Mouse (Mus musculus) stomach, embryonic 14.5 days (tissue): Measurements from ENCODE around the gene Zcchc12. TPM values are rescaled to one million over a fixed set of nuclear protein-coding genes. Genes with fewer than 3 reads are reported as not detected.
A peak's percentile ranks its signal among the peaks of the same experiment; 100 is the strongest.

Source experiments
- ATAC-seq: fragments of 200-750 bp; cut with Nextera tagmentation; 2 replicates; pipeline ENCODE4 v1.8.0; 2017; ENCODE audit warnings: low read depth, moderate TSS enrichment; ENCODE audit not compliant: insufficient number of reproducible peaks, insufficient read depth, low FRiP score
- H3K27ac ChIP-seq: fragments of 300-500 bp; sonication (generic); 2 replicates; pipeline ENCODE4 v1.5.1; 2014; ENCODE audit warnings: mild to moderate bottlenecking, low read length, moderate library complexity, mixed read lengths
- H3K27me3 ChIP-seq: fragments of 300-500 bp; sonication (generic); 2 replicates; pipeline ENCODE4 v1.6.1; 2014; ENCODE audit warnings: low read length, control low read depth, mixed read lengths; ENCODE audit not compliant: control insufficient read depth, insufficient read depth
- H3K36me3 ChIP-seq: fragments of 300-500 bp; sonication (generic); 2 replicates; pipeline ENCODE4 v1.6.1; 2014; ENCODE audit warnings: mild to moderate bottlenecking, control low read depth, low read length, moderate library complexity, mixed read lengths; ENCODE audit not compliant: control insufficient read depth, insufficient read depth
- H3K4me1 ChIP-seq: fragments of 300-500 bp; sonication (generic); 2 replicates; pipeline ENCODE4 v1.6.1; 2014; ENCODE audit warnings: low read length, control low read depth, mixed read lengths; ENCODE audit not compliant: control insufficient read depth, insufficient read depth
- H3K4me2 ChIP-seq: fragments of 300-500 bp; sonication (generic); replicated peaks from 2 replicates; pipeline ENCODE4 v1.6.1; 2014; ENCODE audit warnings: low read depth, low read length, control low read depth
- H3K4me3 ChIP-seq: fragments of 300-500 bp; sonication (generic); 2 replicates; pipeline ENCODE4 v1.5.1; 2014; ENCODE audit warnings: low read depth, low read length, control low read depth
- H3K9ac ChIP-seq: fragments of 300-500 bp; sonication (generic); replicated peaks from 2 replicates; pipeline ENCODE4 v1.6.1; 2014; ENCODE audit warnings: low read depth, mild to moderate bottlenecking, control low read depth, low read length, moderate library complexity, mixed read lengths
- H3K9me3 ChIP-seq: fragments of 300-500 bp; sonication (generic); 2 replicates; pipeline ENCODE4 v1.6.1; 2016; ENCODE audit warnings: low read depth, low read length, control low read depth; ENCODE audit not compliant: control insufficient read depth
- WGBS: fragments of 180-500 bp; shearing (Covaris S2); extraction: QIAGEN DNeasy Blood & Tissue Kit; methylation state at CpG from one replicate; pipeline ENCODE4 v1.1.7; 2014; 5-methylcytosine and 5-hydroxymethylcytosine counted together
- polyA plus RNA-seq: library from polyadenylated mRNA; unstranded; fragments of >200 nt; fragmentation: Nextera tagmentation; extraction: Ambion mirVana; gene quantifications from 2 replicates; pipeline ENCODE4 v1.2.1, GENCODE M21; 2014

The Zcchc12 gene
- 21.7 and 26.4 TPM in 2 replicates for polyA plus RNA-seq

- no peaks in the 10 kb centered on the region for H3K9me3 ChIP-seq
- peak within 1 kb of the TSS; percentile 37 for H3K4me2 ChIP-seq
- H3K4me1 ChIP-seq, result no peaks in the 10 kb centered on the region
- H3K36me3 ChIP-seq, result no peaks in the 10 kb centered on the region
- H3K27ac ChIP-seq, result no peak within 1 kb of the TSS
- peak; percentile 67; the same call in 1 of the 2 replicates for ATAC-seq
- H3K4me3 ChIP-seq, result peak within 1 kb of the TSS; percentile 13; the same call in 1 of the 2 replicates
- WGBS, result 26% methylated on average over 28 of the region's 28 CpGs
- H3K27me3 ChIP-seq, result no peaks in the 10 kb centered on the region
- no peak within 1 kb of the TSS for H3K9ac ChIP-seq
Measured at GRCm38 (mm10) chrX:36195736-36196525, at the start of gene Zcchc12. Gene Zcchc12 (plus strand): TSS chrX:36195904.

GRCm38 (mm10) chrX:36146746-36147145 is 49.0 kb upstream of the Zcchc12 start:
- no peaks in the 10 kb centered on the region for H3K36me3 ChIP-seq
- H3K27me3 ChIP-seq, result no peaks in the 10 kb centered on the region
- no peak overlapping the region for H3K4me2 ChIP-seq
- no peak overlapping the region for H3K4me3 ChIP-seq
- H3K4me1 ChIP-seq, result no peaks in the 10 kb centered on the region
- WGBS, result 60% methylated on average over 4 of the region's 4 CpGs
- H3K9ac ChIP-seq, result no peak overlapping the region
- no peaks in the 10 kb centered on the region for H3K9me3 ChIP-seq
- H3K27ac ChIP-seq, result no peak overlapping the region
- ATAC-seq, result no peak

GRCm38 (mm10) chrX:36150100-36150499 is 45.6 kb upstream of the Zcchc12 start:
- Histone ChIP-seq H3K4me3 (no peak overlapping the region), H3K9ac (no peak overlapping the region), H3K27ac (no peak overlapping the region), H3K4me1 (no peaks in the 10 kb centered on the region), H3K4me2 (no peak overlapping the region), H3K27me3 (no peaks in the 10 kb centered on the region), H3K9me3 (no peaks in the 10 kb centered on the region), H3K36me3 (no peaks in the 10 kb centered on the region)
- ATAC-seq, result no peak

- Histone ChIP-seq H3K27ac (no peak overlapping the region), H3K4me1 (no peaks in the 10 kb centered on the region), H3K4me3 (no peak overlapping the region), H3K36me3 (no peaks in the 10 kb centered on the region), H3K4me2 (no peak overlapping the region), H3K27me3 (no peaks in the 10 kb centered on the region), H3K9me3 (no peaks in the 10 kb centered on the region), H3K9ac (no peak overlapping the region)
- 72% methylated on average over 2 of the region's 2 CpGs for WGBS
- ATAC-seq, result no peak
Measured at GRCm38 (mm10) chrX:36156677-36157076, 39.0 kb upstream of the Zcchc12 start.

GRCm38 (mm10) chrX:36161567-36161966 is 34.1 kb upstream of the Zcchc12 start:
- H3K9ac ChIP-seq, result no peak overlapping the region
- H3K9me3 ChIP-seq, result no peaks in the 10 kb centered on the region
- WGBS, result 41% methylated on average over 4 of the region's 4 CpGs
- no peaks in the 10 kb centered on the region for H3K27me3 ChIP-seq
- no peak overlapping the region for H3K4me3 ChIP-seq
- ATAC-seq, result no peak
- H3K27ac ChIP-seq, result no peak overlapping the region
- no peaks in the 10 kb centered on the region for H3K4me1 ChIP-seq
- H3K4me2 ChIP-seq, result no peak overlapping the region
- no peaks in the 10 kb centered on the region for H3K36me3 ChIP-seq

- Histone ChIP-seq H3K9me3 (no peaks in the 10 kb centered on the region), H3K9ac (no peak overlapping the region), H3K4me1 (no peaks in the 10 kb centered on the region), H3K36me3 (no peaks in the 10 kb centered on the region), H3K27ac (no peak overlapping the region), H3K4me3 (no peak overlapping the region), H3K27me3 (no peaks in the 10 kb centered on the region), H3K4me2 (no peak overlapping the region)
- ATAC-seq, result no peak
Measured at GRCm38 (mm10) chrX:36183625-36184024, 12.1 kb upstream of the Zcchc12 start.

GRCm38 (mm10) chrX:36186036-36186435 is 9.7 kb upstream of the Zcchc12 start:
- Histone ChIP-seq H3K27me3 (no peaks in the 10 kb centered on the region), H3K4me3 (no peak overlapping the region), H3K27ac (no peak overlapping the region), H3K9ac (no peak overlapping the region), H3K9me3 (no peaks in the 10 kb centered on the region), H3K4me1 (no peaks in the 10 kb centered on the region), H3K36me3 (no peaks in the 10 kb centered on the region), H3K4me2 (no peak overlapping the region)
- 69% methylated on average over 5 of the region's 5 CpGs for WGBS
- ATAC-seq, result no peak

GRCm38 (mm10) chrX:36186443-36186842 is 9.3 kb upstream of the Zcchc12 start:
- no peaks in the 10 kb centered on the region for H3K4me1 ChIP-seq
- H3K9me3 ChIP-seq, result no peaks in the 10 kb centered on the region
- no peaks in the 10 kb centered on the region for H3K36me3 ChIP-seq
- ATAC-seq, result no peak
- no peaks in the 10 kb centered on the region for H3K27me3 ChIP-seq
- no peak overlapping the region for H3K27ac ChIP-seq
- no peak overlapping the region for H3K4me3 ChIP-seq
- WGBS, result 51% methylated on average over 6 of the region's 6 CpGs
- no peak overlapping the region for H3K4me2 ChIP-seq
- no peak overlapping the region for H3K9ac ChIP-seq

- ATAC-seq, result no peak
Measured at GRCm38 (mm10) chrX:36193951-36194350, 1.8 kb upstream of the Zcchc12 start.

More at GRCm38 (mm10) chrX:36193951-36194350, 1.8 kb upstream of the Zcchc12 start:
- H3K9ac ChIP-seq, result no peak overlapping the region
- no peak overlapping the region for H3K4me2 ChIP-seq
- no peaks in the 10 kb centered on the region for H3K4me1 ChIP-seq
- WGBS, result 24% methylated on average over 6 of the region's 6 CpGs
- H3K36me3 ChIP-seq, result no peaks in the 10 kb centered on the region
- H3K9me3 ChIP-seq, result no peaks in the 10 kb centered on the region
- H3K27me3 ChIP-seq, result no peaks in the 10 kb centered on the region
- no peak overlapping the region for H3K4me3 ChIP-seq
- H3K27ac ChIP-seq, result no peak overlapping the region
